Mouse (Mus musculus): ENCODE measurements around the gene Dusp22. TPM values are rescaled to one million over a fixed set of nuclear protein-coding genes. Genes with fewer than 3 reads are reported as not detected.

Gene Dusp22
- polyA plus RNA-seq, 1 experiment from 2014 or later, result 21.2 TPM

DNA sequence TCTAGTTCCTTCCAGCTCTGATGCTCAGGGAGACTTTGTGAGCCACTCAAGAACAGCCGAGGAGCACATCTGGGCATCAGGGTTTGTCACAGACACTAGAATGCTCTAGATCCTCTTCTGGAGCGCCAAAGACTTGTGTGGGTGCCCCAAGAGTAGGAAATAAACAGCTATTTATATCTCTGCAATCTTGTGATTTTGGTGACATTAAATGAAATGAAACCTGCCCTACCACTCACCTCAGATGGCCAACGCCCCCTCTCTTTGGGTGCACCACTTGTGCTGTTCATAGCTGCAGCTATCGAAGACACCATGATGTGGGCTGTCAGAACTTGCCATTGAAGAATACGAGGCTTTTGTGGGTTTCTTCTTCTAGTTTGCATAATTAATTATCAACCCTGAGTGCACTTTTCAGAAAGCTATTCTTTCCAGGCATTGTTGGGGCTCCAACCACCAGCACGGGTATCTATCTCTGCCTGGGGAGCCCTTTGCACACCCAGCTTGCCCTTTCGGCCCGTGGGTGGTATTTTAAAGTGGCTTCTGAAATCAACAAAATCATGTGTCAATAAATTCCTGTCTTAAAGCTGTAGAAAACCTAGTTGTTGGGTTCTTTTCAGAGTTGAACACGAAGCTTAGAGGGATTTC lies 96.3 kb downstream of the Dusp22 start:
- Histone ChIP-seq H3K9me3 (no peaks in the 10 kb centered on the region), H3K9ac (no peak overlapping the region), H3K4me2 (replicated peaks) (no peak overlapping the region), H3K4me1 (no peaks in the 10 kb centered on the region), H3K27me3 (replicated peaks) (peaks cover 24% of the 10 kb centered on the region), H3K36me3 (no peaks in the 10 kb centered on the region), H3K4me3 (no peak overlapping the region), H3K27ac (no peak overlapping the region)
- WGBS, result 75% methylated on average over 9 of the region's 9 CpGs
- ATAC-seq (ENCODE audit: low FRiP score, low read depth), result no peak

DNA sequence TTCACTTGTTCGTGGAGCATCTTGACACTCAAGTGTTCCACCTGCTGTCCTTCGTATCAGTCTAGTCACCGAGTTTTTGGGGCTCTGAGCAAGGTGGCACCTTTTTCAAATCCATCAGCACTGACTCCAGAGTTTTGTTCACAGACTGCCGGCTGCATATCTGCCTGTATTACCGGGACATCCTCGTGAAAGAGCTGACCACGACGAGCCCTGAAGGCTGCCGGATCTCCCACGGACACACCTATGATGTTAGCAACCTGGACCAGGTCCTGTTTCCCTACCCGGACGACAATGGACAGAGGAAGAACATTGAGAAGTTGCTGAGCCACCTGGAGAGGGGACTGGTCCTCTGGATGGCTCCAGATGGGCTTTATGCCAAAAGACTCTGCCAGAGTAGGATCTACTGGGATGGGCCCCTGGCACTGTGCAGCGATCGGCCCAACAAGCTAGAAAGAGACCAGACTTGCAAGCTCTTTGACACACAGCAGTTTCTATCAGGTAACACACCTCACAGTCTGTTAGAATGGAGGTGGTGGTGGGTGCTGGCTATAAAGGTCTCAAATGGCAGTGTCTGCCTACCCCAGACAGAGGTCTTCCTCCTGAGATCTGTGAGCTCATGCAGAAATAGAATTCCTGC lies 97.6 kb downstream of the Dusp22 start:
- Histone ChIP-seq H3K9ac (no peak overlapping the region), H3K4me3 (no peak overlapping the region), H3K9me3 (no peaks in the 10 kb centered on the region), H3K27me3 (replicated peaks) (peaks cover 12% of the 10 kb centered on the region), H3K4me1 (no peaks in the 10 kb centered on the region), H3K4me2 (replicated peaks) (no peak overlapping the region), H3K27ac (no peak overlapping the region), H3K36me3 (no peaks in the 10 kb centered on the region)
- no peak for ATAC-seq (ENCODE audit: low FRiP score, low read depth)
- 85% methylated on average over 14 of the region's 14 CpGs for WGBS

- no peaks in the 10 kb centered on the region for H3K9me3 ChIP-seq
- no peak overlapping the region for H3K9ac ChIP-seq
- no peaks in the 10 kb centered on the region for H3K4me1 ChIP-seq
- H3K4me3 ChIP-seq, result no peak overlapping the region
- H3K27me3 ChIP-seq (replicated peaks), result no peaks in the 10 kb centered on the region
- 77% methylated on average over 11 of the region's 11 CpGs for WGBS
- no peak for ATAC-seq (ENCODE audit: low FRiP score, low read depth)
- no peaks in the 10 kb centered on the region for H3K36me3 ChIP-seq
- H3K4me2 ChIP-seq (replicated peaks), result no peak overlapping the region
- no peak overlapping the region for H3K27ac ChIP-seq
These were observed 99.1 kb downstream of the Dusp22 start for GRCm38 (mm10) chr13:30758789-30759381.

DNA sequence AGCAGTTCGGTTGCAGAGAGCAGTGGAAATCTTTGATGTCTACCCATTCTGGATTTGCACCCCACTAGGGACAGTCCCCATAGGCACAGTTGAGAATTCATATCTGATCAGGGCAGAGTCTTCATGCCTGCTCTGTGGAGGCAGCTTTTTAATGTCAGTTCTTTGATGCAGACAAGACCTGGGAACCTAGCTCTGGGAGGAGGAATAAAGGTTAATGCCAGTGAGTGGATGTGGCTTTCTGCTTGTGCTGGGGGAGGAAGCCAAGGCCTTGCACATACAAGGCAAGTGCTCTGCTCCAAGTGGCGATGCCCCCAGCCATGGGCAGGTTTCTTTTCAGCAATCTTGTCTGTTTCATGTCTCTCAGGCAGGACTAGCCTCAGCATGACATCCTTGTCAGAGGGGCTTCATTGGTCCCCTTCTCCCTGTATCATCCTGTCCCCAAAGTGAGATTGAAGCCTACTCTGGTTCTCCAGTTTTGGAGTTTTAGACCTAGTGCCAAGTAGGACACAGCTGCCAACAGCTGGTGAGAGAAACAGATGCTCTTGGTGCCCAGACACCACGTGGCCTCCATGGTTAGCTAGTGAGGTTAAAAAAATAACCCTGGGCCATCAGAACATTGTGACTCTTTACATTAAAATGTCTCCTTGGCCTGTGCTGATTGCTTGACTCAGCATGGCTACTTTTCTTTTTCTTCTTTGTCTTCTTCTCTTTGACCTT lies 100.7 kb downstream of the Dusp22 start:
- ATAC-seq (ENCODE audit: low FRiP score, low read depth), result no peak
- Histone ChIP-seq H3K4me2 (replicated peaks) (no peak overlapping the region), H3K4me1 (no peaks in the 10 kb centered on the region), H3K36me3 (no peaks in the 10 kb centered on the region), H3K9me3 (no peaks in the 10 kb centered on the region), H3K27me3 (replicated peaks) (no peaks in the 10 kb centered on the region), H3K4me3 (no peak overlapping the region), H3K27ac (no peak overlapping the region), H3K9ac (no peak overlapping the region)
- WGBS, result 72% methylated on average over 3 of the region's 3 CpGs

Other genes starting within 250 kb of the Dusp22 start
- gene Uqcrfs1, start 114.6 kb upstream of the Dusp22 start, polyA plus RNA-seq (2016; fragmentation: Nextera tagmentation; extraction: Ambion mirVana), result 242 and 248 TPM in 2 replicates
- 0.05 and 0.08 TPM in 2 replicates for gene Irf4, start 89.2 kb downstream of the Dusp22 start, polyA plus RNA-seq (2016; fragmentation: Nextera tagmentation; extraction: Ambion mirVana)

All from neural tube, embryonic 12.5 days (tissue).